Mouse (Mus musculus) CD4-positive naive resting alpha-beta T cell, adult 76 days (primary cell): ENCODE data around the gene Slc51b. TPM values are rescaled to one million over a fixed set of nuclear protein-coding genes. Genes with fewer than 3 reads are reported as not detected.

ENCODE experiments used
- total RNA-seq: library from RNA; stranded (reverse); gene quantifications from one replicate; pipeline ENCODE4 v1.2.4, GENCODE M21; 2023

The Slc51b gene
- total RNA-seq = not detected

GRCm38 (mm10) chr9:65422760-65423501 is at the start of gene Slc51b:
TSS of gene Slc51b (minus strand) at chr9:65422955.

GRCm38 (mm10) chr9:65460732-65461442 is 38.1 kb upstream of the Slc51b start, which contains the start of gene Spg21:
TSS of gene Spg21 (plus strand) at chr9:65460947.

DNA sequence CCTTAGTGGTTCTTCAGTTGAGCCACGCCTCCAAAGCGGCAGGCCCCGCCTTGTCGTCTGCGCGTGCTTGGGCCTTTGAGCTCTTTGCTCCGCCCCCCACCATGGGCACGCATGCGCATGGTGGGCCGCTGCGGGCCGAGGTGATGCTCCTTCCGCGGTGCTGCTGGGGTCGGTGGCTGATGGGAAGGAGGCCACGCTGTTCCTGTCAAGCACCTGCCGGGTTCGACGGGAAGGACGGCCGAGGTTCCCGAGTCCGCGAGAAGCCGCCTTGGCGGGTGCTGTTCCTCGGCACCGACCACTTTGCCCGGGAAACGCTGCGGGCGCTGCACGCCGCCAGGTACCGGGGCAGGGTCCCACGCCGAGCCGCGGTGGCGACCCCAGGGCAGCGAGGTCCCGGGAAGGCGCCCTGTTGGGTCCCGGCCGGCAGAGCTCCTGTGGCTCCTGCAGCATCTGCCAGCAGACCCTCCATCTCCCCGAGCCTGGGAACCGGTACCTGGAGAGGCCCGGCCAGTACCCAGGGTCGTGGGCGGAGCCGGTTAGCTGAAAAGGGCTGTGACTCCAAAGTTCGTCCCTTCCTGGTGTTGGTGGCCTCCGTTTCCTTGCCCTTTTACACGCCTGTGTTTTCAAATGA is 13.0 kb upstream of the Slc51b start, which contains the start of gene Mtfmt:
Gene Mtfmt, plus strand, starts transcription at position 112 of the 631 bp plus-strand sequence.

DNA sequence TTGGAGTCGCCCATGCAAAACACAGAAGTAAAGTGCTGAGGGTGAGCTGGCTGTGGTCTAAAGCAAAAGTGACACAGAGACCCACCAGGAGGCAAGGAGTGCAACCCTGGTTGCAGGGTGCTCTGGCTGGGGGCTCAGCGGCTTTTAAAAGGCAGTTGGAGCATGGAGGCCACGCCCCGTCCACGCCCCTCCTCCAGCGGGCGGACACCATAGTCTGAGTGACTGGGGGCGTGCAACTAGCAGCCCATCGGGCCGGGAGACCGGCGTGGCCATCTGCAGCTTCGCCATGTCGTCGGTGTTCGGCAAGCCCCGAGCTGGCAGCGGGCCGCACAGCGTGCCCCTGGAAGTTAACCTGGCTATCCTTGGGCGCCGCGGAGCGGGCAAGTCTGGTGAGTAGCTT is 24.5 kb downstream of the Slc51b start, which contains the start of gene Rasl12:
Gene Rasl12, plus strand, starts transcription at position 228 of the 400 bp plus-strand sequence.

GRCm38 (mm10) chr9:65391613-65391964 is 31.2 kb downstream of the Slc51b start, which contains the start of gene Kbtbd13:
TSS of gene Kbtbd13 (minus strand) at chr9:65391652.

Other genes starting within 250 kb of the Slc51b start
- 5.6 TPM for gene Parp16, start 227.6 kb downstream of the Slc51b start, total RNA-seq
- gene Cilp, start 157.8 kb downstream of the Slc51b start, total RNA-seq = not detected
- 21.3 TPM for gene Clpx, start 128.7 kb downstream of the Slc51b start, total RNA-seq
- 16.7 TPM for gene Pdcd7, start 76.9 kb downstream of the Slc51b start, total RNA-seq
- gene Ubap1l, start 61.9 kb downstream of the Slc51b start, total RNA-seq = 0.88 TPM
- not detected for gene Kbtbd13, start 31.3 kb downstream of the Slc51b start, total RNA-seq
- not detected for gene Rasl12, start 24.4 kb downstream of the Slc51b start, total RNA-seq
- 26.2 TPM for gene Mtfmt, start 12.8 kb upstream of the Slc51b start, total RNA-seq
- gene Spg21, start 38.0 kb upstream of the Slc51b start, total RNA-seq = 57.0 TPM
- not detected for gene Ankdd1a, start 97.2 kb upstream of the Slc51b start, total RNA-seq
- 46.0 TPM for gene Plekho2, start 157.1 kb upstream of the Slc51b start, total RNA-seq
- gene Pif1, start 164.2 kb upstream of the Slc51b start, total RNA-seq = 1.9 TPM
- gene Rbpms2, start 206.7 kb upstream of the Slc51b start, total RNA-seq = 0.79 TPM
- gene Oaz2, start 245.0 kb upstream of the Slc51b start, total RNA-seq = 23.4 TPM